Mouse (Mus musculus) forebrain, embryonic 11.5 days (tissue): ENCODE data around the gene Evx2. TPM values are rescaled to one million over a fixed set of nuclear protein-coding genes. Genes with fewer than 3 reads are reported as not detected.

Experiments
- ATAC-seq: fragments of 200-750 bp; cut with Nextera tagmentation; replicated peaks from 2 replicates; pipeline ENCODE4 v1.8.0; 2017; ENCODE audit warnings: moderate TSS enrichment; ENCODE audit not compliant: low FRiP score
- DNase-seq: peaks from one replicate; pipeline ENCODE4 v3.0.0-alpha.2; 2017; ENCODE audit warnings: low spot score
- H3K27ac ChIP-seq: fragments of 300-500 bp; sonication (generic); 2 replicates; pipeline ENCODE4 v1.5.1; 2014; ENCODE audit warnings: low read depth, low read length
- H3K27me3 ChIP-seq: fragments of 300-500 bp; sonication (generic); 2 replicates; pipeline ENCODE4 v1.6.1; 2014; ENCODE audit warnings: mild to moderate bottlenecking, low read length, mixed read lengths; ENCODE audit not compliant: control insufficient read depth, insufficient read depth
- H3K36me3 ChIP-seq: fragments of 300-500 bp; sonication (generic); 2 replicates; pipeline ENCODE4 v1.6.1; 2014; ENCODE audit warnings: mild to moderate bottlenecking, low read length, moderate library complexity, mixed read lengths; ENCODE audit not compliant: control insufficient read depth, insufficient read depth
- H3K4me1 ChIP-seq: fragments of 300-500 bp; sonication (generic); replicated peaks from 2 replicates; pipeline ENCODE4 v1.6.1; 2014; ENCODE audit warnings: low read length, mixed read lengths; ENCODE audit not compliant: control insufficient read depth, insufficient read depth
- H3K4me2 ChIP-seq: fragments of 300-500 bp; sonication (generic); 2 replicates; pipeline ENCODE4 v1.6.1; 2014; ENCODE audit warnings: low read depth, mild to moderate bottlenecking, low read length, moderate library complexity, mixed read lengths; ENCODE audit not compliant: severe bottlenecking
- H3K4me3 ChIP-seq: fragments of 300-500 bp; sonication (generic); 2 replicates; pipeline ENCODE4 v1.5.1; 2014; ENCODE audit warnings: low read depth, low read length
- H3K9ac ChIP-seq: fragments of 300-500 bp; sonication (generic); 2 replicates; pipeline ENCODE4 v1.6.1; 2014; ENCODE audit warnings: low read length
- H3K9me3 ChIP-seq: fragments of 300-500 bp; sonication (generic); 2 replicates; pipeline ENCODE4 v1.6.1; 2016; ENCODE audit warnings: low read length, mixed read lengths; ENCODE audit not compliant: control insufficient read depth
- WGBS: fragments of 180-500 bp; shearing (Covaris S2); extraction: QIAGEN DNeasy Blood & Tissue Kit; methylation state at CpG from one replicate; pipeline ENCODE4 v1.1.7; 2014; 5-methylcytosine and 5-hydroxymethylcytosine counted together
- polyA plus RNA-seq: library from polyadenylated mRNA; unstranded; fragments of >200 nt; fragmentation: Nextera tagmentation; extraction: Ambion mirVana; gene quantifications from 2 replicates; pipeline ENCODE4 v1.2.1, GENCODE M21; 2014

The Evx2 gene
- polyA plus RNA-seq, 1 experiment from 2014 or later: not detected

GRCm38 (mm10) chr2:74672481-74673362 is 13.4 kb upstream of the Evx2 start:
- peak; percentile 47; the same call in 1 of the 2 replicates for ATAC-seq
- Histone ChIP-seq H3K4me1 (peaks cover 9% of the 10 kb centered on the region; the same call in 1 of the 2 replicates), H3K4me2 (peak overlapping the region; percentile 35), H3K36me3 (no peaks in the 10 kb centered on the region), H3K4me3 (peak overlapping the region; percentile 7; the same call in 1 of the 2 replicates), H3K9ac (no peak overlapping the region), H3K27me3 (peaks cover 98% of the 10 kb centered on the region), H3K27ac (no peak overlapping the region), H3K9me3 (no peaks in the 10 kb centered on the region)
- WGBS: under 1% methylated on average over 40 of the region's 40 CpGs
- peak; percentile 87 for DNase-seq

- ATAC-seq: no peak
- Histone ChIP-seq H3K4me3 (no peak overlapping the region), H3K36me3 (no peaks in the 10 kb centered on the region), H3K4me2 (no peak overlapping the region), H3K9ac (no peak overlapping the region), H3K27me3 (peaks cover 98% of the 10 kb centered on the region), H3K27ac (no peak overlapping the region), H3K4me1 (peaks cover 9% of the 10 kb centered on the region; the same call in 1 of the 2 replicates), H3K9me3 (no peaks in the 10 kb centered on the region)
- DNase-seq: peak; percentile 33
- WGBS: 5% methylated on average over 5 of the region's 5 CpGs
Measured at GRCm38 (mm10) chr2:74671847-74672246, 12.5 kb upstream of the Evx2 start.

- DNase-seq: peak; percentile 14
- no peak overlapping the region for H3K4me2 ChIP-seq
- H3K9me3 ChIP-seq: no peaks in the 10 kb centered on the region
- H3K4me1 ChIP-seq: peaks cover 9% of the 10 kb centered on the region; the same call in 1 of the 2 replicates
- ATAC-seq: no peak
- H3K9ac ChIP-seq: no peak overlapping the region
- 2% methylated on average over 3 of the region's 3 CpGs for WGBS
- no peak overlapping the region for H3K27ac ChIP-seq
- peaks cover 96% of the 10 kb centered on the region for H3K27me3 ChIP-seq
- H3K4me3 ChIP-seq: no peak overlapping the region
- no peaks in the 10 kb centered on the region for H3K36me3 ChIP-seq
Measured at GRCm38 (mm10) chr2:74670632-74671188, 11.4 kb upstream of the Evx2 start.

GRCm38 (mm10) chr2:74669650-74670235 is 10.4 kb upstream of the Evx2 start:
- no peaks in the 10 kb centered on the region for H3K36me3 ChIP-seq
- no peak overlapping the region for H3K9ac ChIP-seq
- H3K27me3 ChIP-seq: peaks cover 95% of the 10 kb centered on the region
- H3K27ac ChIP-seq: no peak overlapping the region
- DNase-seq (peak; percentile 50), ATAC-seq (no peak)
- H3K4me1 ChIP-seq: peaks cover 9% of the 10 kb centered on the region; the same call in 1 of the 2 replicates
- no peak overlapping the region for H3K4me3 ChIP-seq
- H3K4me2 ChIP-seq: no peak overlapping the region
- H3K9me3 ChIP-seq: no peaks in the 10 kb centered on the region
- 2% methylated on average over 14 of the region's 14 CpGs for WGBS

GRCm38 (mm10) chr2:74669230-74669578 is 9.8 kb upstream of the Evx2 start:
- 0% methylated on average over 3 of the region's 3 CpGs for WGBS
- ATAC-seq: no peak
- peaks cover 95% of the 10 kb centered on the region for H3K27me3 ChIP-seq
- H3K4me3 ChIP-seq: no peak overlapping the region
- DNase-seq: peak; percentile 31
- no peak overlapping the region for H3K27ac ChIP-seq
- no peaks in the 10 kb centered on the region for H3K9me3 ChIP-seq
- no peak overlapping the region for H3K4me2 ChIP-seq
- H3K36me3 ChIP-seq: no peaks in the 10 kb centered on the region
- peaks cover 9% of the 10 kb centered on the region; the same call in 1 of the 2 replicates for H3K4me1 ChIP-seq
- no peak overlapping the region for H3K9ac ChIP-seq

- Histone ChIP-seq H3K4me1 (peaks cover 9% of the 10 kb centered on the region; the same call in 1 of the 2 replicates), H3K4me3 (peak overlapping the region; percentile 28), H3K4me2 (peak overlapping the region; percentile 50), H3K36me3 (no peaks in the 10 kb centered on the region), H3K9me3 (no peaks in the 10 kb centered on the region), H3K9ac (no peak overlapping the region), H3K27ac (no peak overlapping the region), H3K27me3 (peaks cover 95% of the 10 kb centered on the region)
- ATAC-seq (peak; percentile 63), DNase-seq (peak; percentile 76)
- under 1% methylated on average over 63 of the region's 74 CpGs for WGBS
Measured at GRCm38 (mm10) chr2:74668370-74669229, 9.2 kb upstream of the Evx2 start.

- Histone ChIP-seq H3K27ac (no peak within 1 kb of the TSS), H3K36me3 (no peaks in the 10 kb centered on the region), H3K9me3 (no peaks in the 10 kb centered on the region), H3K4me2 (peak within 1 kb of the TSS; percentile 50), H3K27me3 (peaks cover 95% of the 10 kb centered on the region), H3K4me3 (peak within 1 kb of the TSS; percentile 28), H3K4me1 (peaks cover 8% of the 10 kb centered on the region; the same call in 1 of the 2 replicates), H3K9ac (no peak within 1 kb of the TSS)
- DNase-seq (peak; percentile 75), ATAC-seq (peak; percentile 74)
- WGBS: 0% methylated on average over 18 of the region's 51 CpGs
Measured at GRCm38 (mm10) chr2:74667842-74668357, 8.5 kb upstream of the Evx2 start, which contains the start of gene Hoxd13. Gene Hoxd13, plus strand, starts transcription at chr2:74668310.
